Mouse (Mus musculus): Measurements from ENCODE around the gene Akap2.

DNA sequence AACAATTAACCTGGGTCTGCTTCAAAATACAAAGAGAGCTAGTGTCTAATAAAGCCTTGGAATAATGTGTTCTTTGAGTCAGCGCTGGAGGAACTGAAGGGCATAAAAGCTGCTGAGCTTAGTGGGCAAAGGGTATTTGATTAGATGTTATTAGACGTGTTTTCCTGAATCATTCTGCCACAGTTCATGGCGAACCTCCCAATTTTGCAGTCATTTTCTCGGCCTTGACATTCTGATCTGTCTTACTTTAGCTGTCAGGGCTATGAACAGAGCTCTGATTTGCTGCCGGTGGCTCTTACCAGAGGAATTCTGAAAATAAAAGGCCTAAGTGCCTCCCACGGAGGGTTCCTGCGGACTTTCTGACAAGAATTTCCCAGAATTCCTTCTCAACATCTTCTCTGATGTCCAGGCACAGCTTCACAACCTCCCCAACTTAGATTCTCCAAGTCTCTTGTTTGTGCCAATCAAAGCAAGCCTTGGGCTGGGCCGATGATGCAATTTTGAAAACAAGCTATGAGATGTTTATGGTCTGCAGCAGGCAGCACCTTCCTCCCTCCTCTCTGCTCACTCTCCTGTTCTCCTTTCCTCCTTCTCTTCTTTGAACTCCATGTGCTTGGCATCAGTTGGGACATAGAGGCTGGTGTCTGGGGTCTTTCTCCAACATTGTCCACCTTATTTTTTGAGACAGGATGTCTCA, 21.5 kb downstream of the Akap2 start:
- TF ChIP-seq CTCF (IDR thresholded peaks at IDR 0.05; ENCODE audit: low read depth) (no peak), EP300 (optimal IDR thresholded peaks at IDR 0.05) (no peak)

All from stomach, postnatal 0 days (tissue).